Mouse (Mus musculus) spleen, adult 2 months (tissue): ENCODE results near the gene Afap1.

Source experiments
- CTCF ChIP-seq: fragments of 200-500 bp; IDR thresholded peaks from 2 replicates; pipeline ENCODE4 v1.5.1; 2011; ENCODE audit warnings: mild to moderate bottlenecking, inconsistent platforms; ENCODE audit not compliant: insufficient read depth, insufficient read length, insufficient replicate concordance; ENCODE audit errors: extremely low read depth
- POLR2A ChIP-seq: fragments of 200-500 bp; IDR thresholded peaks from 2 replicates; pipeline ENCODE4 v1.6.1; 2011; ENCODE audit warnings: low read depth, low read length, inconsistent platforms

DNA sequence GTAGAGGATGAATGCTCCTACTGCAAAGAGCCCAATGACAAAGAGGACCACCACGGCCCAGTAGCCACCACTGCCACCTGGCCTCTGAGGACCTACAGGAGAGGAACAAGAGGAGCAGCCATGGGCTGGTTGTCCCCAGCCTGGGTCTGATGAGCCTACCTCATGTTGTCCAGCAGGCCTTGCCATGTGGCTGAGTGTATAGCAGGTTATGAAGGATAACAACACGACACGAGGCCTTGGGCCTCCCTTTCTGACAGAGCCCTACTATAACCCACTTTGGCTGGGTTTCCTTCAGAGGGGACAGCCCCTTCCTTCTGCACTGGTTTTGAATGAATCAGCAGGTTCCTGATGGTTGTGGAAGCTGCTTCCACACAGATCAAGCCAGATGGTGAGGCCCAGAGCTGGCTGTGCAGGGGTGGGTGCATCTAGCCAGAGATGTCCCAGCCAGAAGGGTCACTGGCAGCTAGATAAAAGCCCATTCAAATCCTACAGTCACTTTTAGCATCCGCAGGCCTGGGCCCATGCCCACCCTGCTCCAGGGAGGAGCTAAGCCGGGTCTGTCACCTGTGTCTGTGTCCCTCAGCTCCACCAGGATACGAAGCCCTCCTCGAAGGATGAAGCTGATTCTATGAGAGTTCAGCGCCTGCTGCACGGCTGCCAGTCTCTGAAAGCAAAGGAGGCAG, 131.0 kb downstream of the Afap1 start:
- TF ChIP-seq CTCF (no peak), POLR2A (no peak)
